Mouse (Mus musculus) MEL (cell line): Measurements from ENCODE around the gene Mrpl33. TPM values are rescaled to one million over a fixed set of nuclear protein-coding genes. Genes with fewer than 3 reads are reported as not detected.

Source experiments
- DNase-seq: peaks from one replicate; pipeline ENCODE4 v3.0.0; 2011; ENCODE audit warnings: low read depth, low spot score
- H3K27ac ChIP-seq: 2 replicates; pipeline ENCODE4 v1.5.1; 2012; ENCODE audit warnings: low read depth, mild to moderate bottlenecking, control low read depth, low read length, moderate library complexity; ENCODE audit not compliant: control insufficient read depth
- H3K27me3 ChIP-seq, 2 experiments: fragments of 150-350 bp in 1 of 2; sonication (generic) in 1 of 2; 2 replicates each; pipeline ENCODE4 v1.6.1; 2012; ENCODE audit warnings: low read length in 2 of 2, mild to moderate bottlenecking in 2 of 2, improper control_type of control experiment in 1 of 2, moderate library complexity in 1 of 2; ENCODE audit not compliant: insufficient read depth in 2 of 2, control insufficient read depth in 1 of 2
- H3K36me3 ChIP-seq, 2 experiments: 2 replicates each; pipeline ENCODE4 v1.6.1; 2012 to 2014; ENCODE audit warnings: low read length in 2 of 2, improper control_type of control experiment in 1 of 2, inconsistent platforms in 1 of 2, mild to moderate bottlenecking in 1 of 2; ENCODE audit not compliant: insufficient read depth in 2 of 2, control insufficient read depth in 1 of 2
- H3K4me1 ChIP-seq, 2 experiments: fragments of 150-350 bp in 1 of 2; sonication (generic) in 1 of 2; 2 replicates each; pipeline ENCODE4 v1.6.1; 2012; ENCODE audit warnings: low read length in 2 of 2, improper control_type of control experiment in 1 of 2, mild to moderate bottlenecking in 1 of 2; ENCODE audit not compliant: insufficient read depth in 2 of 2, control insufficient read depth in 1 of 2
- H3K4me3 ChIP-seq, 2 experiments: fragments of 150-350 bp in 1 of 2; sonication (generic) in 1 of 2; 2 replicates each; pipeline ENCODE4 v1.5.1; 2012; ENCODE audit warnings: low read depth in 2 of 2, low read length in 2 of 2, mild to moderate bottlenecking in 2 of 2, moderate library complexity in 2 of 2, control low read depth in 1 of 2, improper control_type of control experiment in 1 of 2; ENCODE audit not compliant: control insufficient read depth in 1 of 2, insufficient read depth in 1 of 2
- H3K79me2 ChIP-seq: 2 replicates; pipeline ENCODE4 v1.6.1; 2012; ENCODE audit warnings: mild to moderate bottlenecking, low read length, moderate library complexity; ENCODE audit not compliant: control insufficient read depth, poor library complexity, insufficient read depth
- H3K9ac ChIP-seq: 2 replicates; pipeline ENCODE4 v1.6.1; 2012; ENCODE audit warnings: low read depth, mild to moderate bottlenecking, control low read depth, low read length, moderate library complexity; ENCODE audit not compliant: control insufficient read depth, poor library complexity, severe bottlenecking
- H3K9me3 ChIP-seq: fragments of 150-350 bp; sonication (generic); replicated peaks from 2 replicates; pipeline ENCODE4 v1.6.1; 2012; ENCODE audit warnings: mild to moderate bottlenecking, low read length, improper control_type of control experiment, moderate library complexity; ENCODE audit not compliant: insufficient read depth
- CHD1 ChIP-seq: IDR thresholded peaks from 2 replicates; pipeline ENCODE4 v1.6.1; 2012; ENCODE audit warnings: low read depth, mild to moderate bottlenecking, inconsistent platforms, low read length, improper control_type of control experiment
- CHD2 ChIP-seq: IDR thresholded peaks from 2 replicates; pipeline ENCODE4 v1.6.1; 2011; ENCODE audit warnings: low read length, improper control_type of control experiment
- CTCF ChIP-seq, 3 experiments: IDR thresholded peaks in 2 of 3; conservative IDR thresholded peaks in 1 of 3; 2 replicates each; pipeline ENCODE4 v1.5.1; 2011 to 2012; ENCODE audit warnings: low read length in 3 of 3, low read depth in 2 of 3, mild to moderate bottlenecking in 2 of 3, improper control_type of control experiment in 1 of 3, inconsistent platforms in 1 of 3, mixed read lengths in 1 of 3, moderate library complexity in 1 of 3; ENCODE audit not compliant: control insufficient read depth in 1 of 3, insufficient read depth in 1 of 3, poor library complexity in 1 of 3, severe bottlenecking in 1 of 3
- E2F4 ChIP-seq: IDR thresholded peaks from 2 replicates; pipeline ENCODE4 v1.6.1; 2011; ENCODE audit warnings: low read depth, low read length, improper control_type of control experiment, borderline replicate concordance
- HCFC1 ChIP-seq: IDR thresholded peaks from 2 replicates; pipeline ENCODE4 v1.6.1; 2012; ENCODE audit warnings: low read depth, mild to moderate bottlenecking, inconsistent platforms, low read length, improper control_type of control experiment, moderate library complexity
- RCOR1 ChIP-seq: IDR thresholded peaks from 2 replicates; pipeline ENCODE4 v1.6.1; 2012; ENCODE audit warnings: low read depth, mild to moderate bottlenecking, inconsistent platforms, low read length, improper control_type of control experiment
- UBTF ChIP-seq: IDR thresholded peaks from 2 replicates; pipeline ENCODE4 v1.6.1; 2012; ENCODE audit warnings: low read depth, mild to moderate bottlenecking, inconsistent platforms, low read length, improper control_type of control experiment, moderate library complexity, borderline replicate concordance; ENCODE audit not compliant: insufficient read depth
- ZC3H11A ChIP-seq: IDR thresholded peaks from 2 replicates; pipeline ENCODE4 v1.6.1; 2012; ENCODE audit warnings: low read depth, mild to moderate bottlenecking, inconsistent platforms, low read length, improper control_type of control experiment
- ZNF384 ChIP-seq: IDR thresholded peaks from 2 replicates; pipeline ENCODE4 v1.6.1; 2012; ENCODE audit warnings: low read depth, mild to moderate bottlenecking, inconsistent platforms, low read length, improper control_type of control experiment
- polyA plus RNA-seq, 2 experiments: library from polyadenylated mRNA; stranded (reverse) in 1 of 2; unstranded in 1 of 2; fragments of >175 nt in 1 of 2; fragments of >200 nt in 1 of 2; gene quantifications; 2 replicates each; pipeline versions ENCODE4 v1.2.1 to v1.2.4; 2012; ENCODE audit warnings: low replicate concordance in 2 of 2, low read depth in 1 of 2; ENCODE audit not compliant: insufficient read length in 2 of 2, insufficient read depth in 1 of 2, missing spikeins in 1 of 2
- total RNA-seq: library from RNA; depleted of rRNA; stranded (reverse); fragments of 300-350 nt; gene quantifications from 2 replicates; pipeline ENCODE4 v1.2.3, GENCODE M21; 2012

The Mrpl33 gene
- total and polyA plus RNA-seq, 3 experiments = 158 to 249 TPM; not detected in 1

GRCm38 (mm10) chr5:31687972-31688371 is 91.2 kb downstream of the Mrpl33 start (continued):
- TF ChIP-seq ZC3H11A (peak; percentile 17; the same call in 1 of the 2 replicates), HCFC1 (peak; percentile 25; the same call in 1 of the 2 replicates)

DNA sequence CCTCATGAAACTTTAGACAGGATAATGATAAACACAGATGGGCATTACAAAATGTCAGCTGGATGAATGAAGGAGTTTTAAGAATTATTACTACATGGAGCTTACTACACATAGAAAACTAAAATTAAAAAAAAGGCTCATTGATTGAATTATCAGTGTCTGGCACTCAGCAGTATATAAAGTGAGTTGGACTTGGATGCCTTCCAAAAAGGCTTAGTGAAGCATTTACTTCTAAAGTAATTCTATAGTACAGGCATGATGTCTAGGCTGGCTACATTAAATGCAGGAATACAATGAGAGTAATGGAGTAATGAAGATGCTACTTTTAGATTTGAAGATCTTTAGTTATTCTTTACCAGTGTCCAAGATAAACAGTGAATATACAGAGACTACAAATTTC is 96.5 kb downstream of the Mrpl33 start:
- TF ChIP-seq ZNF384 (peak; percentile 44), CTCF (IDR thresholded peaks at IDR 0.05 in 2 of 3, conservative IDR thresholded peaks at IDR 0.05 in 1 of 3; ENCODE audit: control insufficient read depth in 1 of 3, insufficient read depth in 1 of 3, low read depth in 2 of 3, low read length in 3 of 3, poor library complexity in 1 of 3, severe bottlenecking in 1 of 3) (no peak), E2F4 (no peak)
- Histone ChIP-seq H3K4me3 (no peak overlapping the region), H3K4me1 (peaks cover 3% of the 10 kb centered on the region in 2 experiments; a peak in 2 of 4 replicates), H3K27me3 (no peaks in the 10 kb centered on the region), H3K27ac (no peak overlapping the region), H3K9ac (no peak overlapping the region), H3K79me2 (peaks cover 13% of the 10 kb centered on the region), H3K9me3 (no peaks in the 10 kb centered on the region), H3K36me3 (peaks cover 0 to 19% of the 10 kb centered on the region in 2 experiments; a peak in 2 of 4 replicates)
- peak; percentile 39 for DNase-seq

DNA sequence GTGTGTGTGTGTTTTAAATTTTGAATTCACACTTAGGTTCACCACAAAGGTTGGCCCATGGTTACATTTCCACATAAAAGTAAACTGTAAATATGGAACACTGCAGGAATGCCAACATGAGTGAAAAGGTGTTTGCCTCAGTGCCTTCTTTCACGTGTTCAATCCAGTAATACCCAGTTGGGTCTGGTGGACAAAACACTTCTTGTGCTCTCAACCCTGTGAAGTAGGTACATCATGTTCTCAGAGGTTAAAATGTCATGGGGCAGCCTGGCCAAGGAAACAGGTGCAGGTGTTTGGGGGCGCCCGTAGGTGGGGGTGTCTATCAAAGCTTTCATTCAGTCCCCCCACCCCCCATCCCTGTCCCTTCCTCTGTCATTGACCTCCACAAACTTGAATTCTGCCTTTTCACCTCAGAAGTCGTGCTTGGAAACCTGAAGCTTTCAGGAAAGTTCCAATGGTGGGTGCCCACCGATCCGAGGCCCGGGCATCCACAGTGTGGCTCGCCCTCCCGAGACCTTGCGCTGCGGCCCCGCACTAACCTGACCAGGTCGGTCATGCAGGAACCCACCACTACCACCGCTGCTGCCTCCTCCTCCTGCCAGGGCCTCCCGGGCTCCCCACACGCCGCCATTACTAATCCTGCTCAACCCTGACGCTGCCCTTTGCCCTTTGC is 100.4 kb downstream of the Mrpl33 start, which contains the start of gene Rbks:
Rbks (minus strand) TSS at position 657 of the 673 bp plus-strand sequence.
- DNase-seq = peak; percentile 39
- peaks cover 0 to 22% of the 10 kb centered on the region in 2 experiments; a peak in 2 of 4 replicates for H3K36me3 ChIP-seq
- H3K4me3 ChIP-seq = peak within 1 kb of the TSS; percentile 83 to 84
- TF ChIP-seq CHD1 (0 out of 2 replicates have a peak, but pooled peaks have one; percentile 1), HCFC1 (no peak), CHD2 (peak; percentile 64), CTCF (IDR thresholded peaks at IDR 0.05 in 2 of 3, conservative IDR thresholded peaks at IDR 0.05 in 1 of 3; ENCODE audit: control insufficient read depth in 1 of 3, insufficient read depth in 1 of 3, low read depth in 2 of 3, low read length in 3 of 3, poor library complexity in 1 of 3, severe bottlenecking in 1 of 3) (no peak), UBTF (no peak), RCOR1 (no peak)
- H3K9me3 ChIP-seq = no peaks in the 10 kb centered on the region
- H3K27ac ChIP-seq = peak within 1 kb of the TSS; percentile 96
- H3K9ac ChIP-seq = peak within 1 kb of the TSS; percentile 89
- H3K4me1 ChIP-seq = peaks cover 4 to 5% of the 10 kb centered on the region in 2 experiments; a peak in 3 of 4 replicates
- peaks cover 19% of the 10 kb centered on the region for H3K79me2 ChIP-seq
- H3K27me3 ChIP-seq = no peaks in the 10 kb centered on the region
